Mouse (Mus musculus) leukemia stem cell, adult 10-12 weeks (primary cell): Measurements from ENCODE around the gene Siglecg. TPM values are rescaled to one million over a fixed set of nuclear protein-coding genes. Genes with fewer than 3 reads are reported as not detected.

ENCODE experiments used
- polyA plus RNA-seq: library from polyadenylated mRNA; stranded (reverse); fragments of >175 nt; gene quantifications from 2 replicates; pipeline ENCODE4 v1.2.3, GENCODE M21; 2012; ENCODE audit warnings: low replicate concordance

Siglecg gene
- 17.6 and 29.5 TPM in 2 replicates for polyA plus RNA-seq

DNA sequence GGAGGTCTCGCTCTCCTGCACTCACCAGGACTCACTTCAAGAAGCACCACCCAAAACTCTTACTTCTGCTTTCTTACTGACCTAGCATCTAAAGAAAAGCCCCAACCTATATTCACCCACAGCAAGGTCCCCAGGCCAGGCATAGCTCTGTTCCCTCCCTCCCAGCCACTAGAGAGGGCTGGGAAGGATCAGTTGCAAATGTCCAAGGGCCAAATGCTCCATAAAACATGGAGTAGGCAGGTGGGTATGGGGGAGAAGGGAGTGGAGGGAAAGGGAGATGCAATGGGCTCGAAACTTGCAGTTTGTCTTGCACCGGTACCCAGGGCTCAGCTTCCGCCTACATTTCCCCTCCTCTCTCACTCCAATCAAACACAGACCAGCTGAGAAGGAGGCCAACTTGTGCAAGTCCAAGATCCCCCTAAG is at the start of gene Siglecg:
Siglecg (plus strand) TSS at position 74 of the 423 bp plus-strand sequence.

DNA sequence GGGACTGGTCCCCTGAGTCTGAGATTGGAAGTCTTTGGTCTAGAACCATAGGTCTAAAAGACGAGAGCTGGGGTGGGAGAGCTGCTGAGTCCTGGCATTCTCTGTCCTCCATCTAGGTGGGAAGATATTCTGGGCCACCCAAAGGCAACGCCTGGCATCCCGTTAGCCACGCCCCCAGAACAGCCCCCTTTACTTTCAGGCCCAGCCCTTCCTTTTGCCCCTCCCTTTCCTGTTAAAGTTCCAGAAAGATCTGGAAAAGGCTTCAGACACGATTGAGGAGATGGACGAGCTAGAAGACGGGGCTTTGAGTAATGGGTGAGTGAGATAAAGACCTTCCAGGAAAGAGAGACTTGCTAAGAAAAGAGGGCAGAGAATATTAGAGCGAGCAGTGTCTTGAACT is 19.4 kb downstream of the Siglecg start, which contains the start of gene Lim2:
Lim2 (plus strand) TSS at position 265 of the 400 bp plus-strand sequence.

DNA sequence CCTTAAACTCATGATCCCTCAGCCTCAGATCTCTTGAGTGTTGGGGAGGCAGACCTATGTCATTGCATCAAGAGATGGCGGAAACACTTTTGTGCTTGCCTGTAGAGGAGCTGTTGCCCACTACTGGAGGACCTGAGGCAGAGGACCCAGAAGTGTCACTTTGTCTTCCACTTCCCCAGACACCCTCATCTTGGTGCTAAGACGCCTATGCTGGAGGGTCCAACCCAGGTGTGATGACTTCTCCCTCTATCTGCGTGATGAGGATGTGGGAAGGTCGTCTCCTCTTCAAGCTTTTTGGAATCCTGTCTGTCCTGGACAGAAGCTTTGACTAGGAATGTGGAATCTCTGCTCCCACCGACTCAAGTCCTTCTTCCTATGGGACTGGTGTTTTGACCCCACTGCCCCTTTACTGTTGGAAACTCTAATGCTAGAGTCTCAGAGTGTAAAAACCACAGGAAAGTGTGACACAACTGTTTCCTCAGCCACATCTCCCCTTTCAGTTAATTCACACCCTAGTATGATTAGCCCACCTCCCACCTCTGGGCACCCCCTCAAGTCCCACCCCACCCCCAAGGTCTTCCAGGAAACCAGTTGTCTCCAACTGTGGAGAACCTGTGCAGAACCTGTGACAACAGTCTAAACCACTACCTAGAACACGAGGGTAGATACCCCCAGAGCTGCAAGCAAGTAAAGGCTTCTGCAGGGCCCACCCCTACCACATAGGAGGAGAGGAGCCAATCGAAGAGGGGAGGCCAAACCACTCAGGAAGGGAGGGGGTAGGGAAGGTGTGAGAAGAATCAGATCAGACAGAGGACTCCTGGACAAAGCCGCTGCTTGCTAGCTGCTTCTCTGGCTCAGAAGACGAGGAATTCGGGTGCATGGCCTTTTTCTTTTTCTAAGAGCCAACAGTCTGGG is 28.6 kb downstream of the Siglecg start, which contains the start of gene Nkg7:
Nkg7 (plus strand) TSS at position 733 of the 915 bp plus-strand sequence.

DNA sequence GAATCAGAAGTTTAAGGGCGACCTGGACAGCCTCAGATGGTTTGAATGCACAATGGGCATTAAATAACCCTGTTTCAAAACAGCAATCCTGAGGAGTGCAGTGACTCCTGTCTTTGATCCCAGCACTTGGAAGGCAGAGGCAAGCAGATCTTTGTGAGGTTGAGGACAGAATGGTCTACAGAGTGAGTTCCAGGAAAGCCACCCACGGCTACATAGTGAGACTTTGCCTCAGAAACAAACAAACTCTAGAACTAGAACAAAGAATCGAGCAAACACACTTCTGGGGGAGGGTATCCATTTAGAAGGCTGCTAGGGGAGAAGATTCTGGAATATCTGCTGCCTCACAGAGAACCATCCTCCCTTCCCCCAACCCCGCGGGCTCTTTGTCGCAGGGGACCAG is 32.5 kb downstream of the Siglecg start, which contains the start of gene Cldnd2:
Cldnd2 (plus strand) TSS at position 301 of the 400 bp plus-strand sequence.

DNA sequence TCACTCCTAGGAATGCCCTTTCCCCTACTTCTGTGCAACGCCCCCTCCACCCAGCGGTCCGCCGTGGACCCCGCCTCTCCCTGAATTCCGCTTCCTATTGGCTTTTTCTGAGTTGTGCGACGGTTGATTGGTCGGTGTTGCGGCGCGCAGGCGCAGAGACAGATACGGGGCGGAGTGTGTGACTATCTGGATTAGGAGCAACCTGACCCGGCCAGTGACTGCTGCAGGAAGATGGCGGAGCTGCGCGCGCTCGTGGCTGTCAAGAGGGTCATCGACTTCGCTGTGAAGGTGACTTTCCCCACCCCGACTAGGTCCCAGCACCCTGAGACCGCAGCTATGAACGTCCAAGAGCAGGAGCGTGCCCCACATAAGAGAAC is 35.9 kb downstream of the Siglecg start, which contains the start of the genes Etfb and Gm45233:
Etfb (plus strand) TSS at position 167 of the 377 bp plus-strand sequence.
Gm45233 (plus strand) TSS at position 212 of the 377 bp plus-strand sequence.

DNA sequence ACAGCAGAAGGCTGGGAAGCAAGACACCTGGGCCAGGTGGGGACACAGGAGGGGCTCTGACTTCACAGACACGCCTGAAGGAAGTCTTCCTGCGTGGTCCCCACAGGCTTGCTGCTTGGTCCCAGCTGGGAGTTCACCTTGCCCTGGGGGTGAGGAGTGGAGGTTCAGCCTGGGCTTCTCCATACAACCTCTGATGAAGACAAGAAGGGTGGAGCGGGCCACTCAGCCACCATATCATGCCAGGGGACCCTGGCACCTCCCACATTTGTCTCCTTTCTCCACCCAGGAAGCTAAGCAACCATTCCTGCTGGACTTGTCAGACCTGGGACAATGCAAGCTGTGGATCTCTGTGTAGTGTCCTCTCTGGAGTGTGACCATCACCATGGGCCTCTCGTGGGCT is 54.8 kb downstream of the Siglecg start, which contains the start of gene Vsig10l:
Vsig10l (plus strand) TSS at position 301 of the 400 bp plus-strand sequence.

Other genes with a start within 250 kb of the Siglecg start
- 2.4 TPM in 1 of 2 replicates, not detected in the other for gene Zfp715, start 94.9 kb upstream of the Siglecg start, polyA plus RNA-seq
- gene Siglecf, start 56.9 kb upstream of the Siglecg start, polyA plus RNA-seq = 0.26 TPM in 1 of 2 replicates, not detected in the other
- gene Lim2, start 19.5 kb downstream of the Siglecg start, polyA plus RNA-seq = 0.18 TPM in 1 of 2 replicates, not detected in the other
- 1.1 and 1.3 TPM in 2 replicates for gene Nkg7, start 28.9 kb downstream of the Siglecg start, polyA plus RNA-seq
- gene Cldnd2, start 32.6 kb downstream of the Siglecg start, polyA plus RNA-seq = not detected in 2 replicates
- gene Etfb, start 35.9 kb downstream of the Siglecg start, polyA plus RNA-seq = 23.9 and 71.5 TPM in 2 replicates
- not detected in 2 replicates for gene Gm45233, start 35.9 kb downstream of the Siglecg start, polyA plus RNA-seq
- 2.8 and 6.4 TPM in 2 replicates for gene Vsig10l, start 54.9 kb downstream of the Siglecg start, polyA plus RNA-seq
- gene Iglon5, start 81.9 kb downstream of the Siglecg start, polyA plus RNA-seq = 0.59 TPM in 1 of 2 replicates, not detected in the other
- not detected in 2 replicates for gene 4931406B18Rik, start 97.7 kb downstream of the Siglecg start, polyA plus RNA-seq
- 5.2 and 7.8 TPM in 2 replicates for gene Cd33, start 136.2 kb downstream of the Siglecg start, polyA plus RNA-seq
- gene Zfp658, start 154.1 kb downstream of the Siglecg start, polyA plus RNA-seq = 0.30 and 0.33 TPM in 2 replicates
- gene Zfp719, start 171.4 kb downstream of the Siglecg start, polyA plus RNA-seq = 0.50 TPM in 1 of 2 replicates, not detected in the other
- gene Zfp819, start 199.0 kb downstream of the Siglecg start, polyA plus RNA-seq = not detected in 2 replicates
- not detected in 2 replicates for gene Ceacam18, start 226.5 kb downstream of the Siglecg start, polyA plus RNA-seq